Mouse (Mus musculus): Measurements from ENCODE around the gene Elovl7. TPM values are rescaled to one million over a fixed set of nuclear protein-coding genes. Genes with fewer than 3 reads are reported as not detected.

Gene Elovl7
- polyA plus RNA-seq, 1 experiment, result not detected

GRCm38 (mm10) chr13:108265394-108265793 is 51.2 kb downstream of the Elovl7 start:
- H3K27ac ChIP-seq (ENCODE audit: insufficient read depth, low read depth, low read length), result no peak overlapping the region
- H3K4me3 ChIP-seq (ENCODE audit: insufficient read depth, low read depth, low read length), result no peak overlapping the region
- H3K4me1 ChIP-seq (ENCODE audit: control insufficient read depth, insufficient read depth, low read length), result no peaks in the 10 kb centered on the region
- 62% methylated on average over 4 of the region's 4 CpGs for WGBS
- TF ChIP-seq CTCF (IDR thresholded peaks at IDR 0.05; ENCODE audit: insufficient read depth, low read depth, low read length), result no peak
- TF ChIP-seq POLR2A (IDR thresholded peaks at IDR 0.05; ENCODE audit: insufficient read depth, low read depth, low read length), result no peak

GRCm38 (mm10) chr13:108267841-108268634 is 53.8 kb downstream of the Elovl7 start:
- no peak overlapping the region for H3K4me3 ChIP-seq (ENCODE audit: insufficient read depth, low read depth, low read length)
- WGBS, result 93% methylated on average over 9 of the region's 9 CpGs
- TF ChIP-seq CTCF (IDR thresholded peaks at IDR 0.05; ENCODE audit: insufficient read depth, low read depth, low read length) (no peak), POLR2A (IDR thresholded peaks at IDR 0.05; ENCODE audit: insufficient read depth, low read depth, low read length) (no peak)
- no peak overlapping the region for H3K27ac ChIP-seq (ENCODE audit: insufficient read depth, low read depth, low read length)
- H3K4me1 ChIP-seq (ENCODE audit: control insufficient read depth, insufficient read depth, low read length), result no peaks in the 10 kb centered on the region

DNA sequence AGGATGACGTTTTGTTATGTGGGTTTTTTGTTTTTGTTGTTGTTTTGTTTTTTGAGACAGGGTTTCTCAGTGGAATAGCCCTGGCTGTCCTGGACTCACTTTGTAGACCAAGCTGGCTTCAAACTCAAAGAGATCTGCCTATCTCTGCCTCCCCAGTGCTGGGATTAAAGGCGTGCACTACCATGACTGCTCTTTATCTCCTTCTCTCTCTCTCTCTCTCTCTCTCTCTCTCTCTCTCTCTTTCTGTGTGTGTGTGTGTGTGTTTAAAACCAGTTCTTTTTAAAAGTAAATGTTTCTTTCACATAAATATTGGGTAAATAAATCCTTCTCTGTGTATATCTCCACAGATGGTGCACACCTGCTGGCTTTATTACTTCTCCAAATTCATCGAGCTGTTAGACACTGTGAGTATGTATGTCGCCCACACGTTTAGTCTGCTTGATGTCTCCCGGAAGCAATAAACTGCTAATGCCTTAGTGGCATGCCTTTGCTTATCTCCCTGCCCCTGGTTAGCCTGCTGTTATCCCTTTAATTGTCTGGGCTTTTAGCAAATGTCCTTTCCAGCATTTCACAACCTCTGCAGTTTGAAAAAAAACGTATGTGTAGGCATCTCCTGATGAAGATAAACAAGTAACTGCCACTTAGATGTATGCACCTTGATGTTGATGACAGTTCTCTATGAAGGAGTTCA is 57.4 kb downstream of the Elovl7 start:
- no peak for TF ChIP-seq CTCF (IDR thresholded peaks at IDR 0.05; ENCODE audit: insufficient read depth, low read depth, low read length)
- TF ChIP-seq POLR2A (IDR thresholded peaks at IDR 0.05; ENCODE audit: insufficient read depth, low read depth, low read length), result no peak
- no peaks in the 10 kb centered on the region for H3K4me1 ChIP-seq (ENCODE audit: control insufficient read depth, insufficient read depth, low read length)
- WGBS, result 70% methylated on average over 7 of the region's 7 CpGs
- H3K4me3 ChIP-seq (ENCODE audit: insufficient read depth, low read depth, low read length), result no peak overlapping the region
- H3K27ac ChIP-seq (ENCODE audit: insufficient read depth, low read depth, low read length), result no peak overlapping the region

DNA sequence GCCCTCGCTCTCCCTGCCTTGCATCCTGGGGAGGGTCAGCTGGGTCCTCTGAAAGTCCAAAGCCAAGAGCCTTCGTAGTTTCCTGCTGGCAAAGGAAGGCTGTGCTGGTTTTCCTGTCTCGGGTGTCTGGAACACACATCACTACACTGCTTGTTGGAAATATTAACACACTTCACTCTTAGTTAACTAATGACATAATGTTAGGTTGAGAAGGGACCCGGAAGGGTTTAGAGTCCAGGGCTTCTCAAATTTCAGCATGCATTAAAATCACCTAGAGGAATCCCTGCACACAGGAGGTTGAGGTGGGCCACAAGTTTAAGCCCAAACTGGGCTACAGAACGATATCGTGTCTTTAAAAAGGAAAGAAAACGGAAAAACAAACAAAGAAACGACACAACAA is 58.1 kb downstream of the Elovl7 start:
- Histone ChIP-seq H3K27ac (ENCODE audit: insufficient read depth, low read depth, low read length) (no peak overlapping the region), H3K4me1 (ENCODE audit: control insufficient read depth, insufficient read depth, low read length) (no peaks in the 10 kb centered on the region), H3K4me3 (ENCODE audit: insufficient read depth, low read depth, low read length) (no peak overlapping the region)
- TF ChIP-seq CTCF (IDR thresholded peaks at IDR 0.05; ENCODE audit: insufficient read depth, low read depth, low read length) (no peak), POLR2A (IDR thresholded peaks at IDR 0.05; ENCODE audit: insufficient read depth, low read depth, low read length) (no peak)
- WGBS, result 80% methylated on average over 8 of the region's 8 CpGs

DNA sequence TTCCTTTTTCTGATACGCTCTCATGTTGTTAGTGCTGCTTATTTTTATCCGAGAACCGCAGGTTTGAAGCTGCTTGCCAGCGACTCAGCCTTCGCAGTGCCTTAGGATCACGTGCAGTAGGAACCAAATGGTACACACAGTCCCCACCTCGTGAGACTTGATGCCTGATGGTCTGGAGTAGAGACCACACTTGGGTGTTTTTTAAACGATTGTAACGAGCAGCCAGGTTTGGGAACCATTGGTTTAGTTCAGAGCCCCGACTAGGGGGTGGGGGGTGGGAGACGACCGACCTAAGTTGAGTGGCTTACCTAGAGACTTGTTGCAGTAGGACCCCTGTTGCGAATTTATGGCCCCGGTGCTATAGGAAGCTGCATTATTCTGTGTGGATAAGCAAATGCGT is 58.8 kb downstream of the Elovl7 start:
- Histone ChIP-seq H3K4me1 (ENCODE audit: control insufficient read depth, insufficient read depth, low read length) (no peaks in the 10 kb centered on the region), H3K27ac (ENCODE audit: insufficient read depth, low read depth, low read length) (no peak overlapping the region), H3K4me3 (ENCODE audit: insufficient read depth, low read depth, low read length) (no peak overlapping the region)
- WGBS, result 35% methylated on average over 15 of the region's 15 CpGs
- TF ChIP-seq CTCF (IDR thresholded peaks at IDR 0.05; ENCODE audit: insufficient read depth, low read depth, low read length) (no peak), POLR2A (IDR thresholded peaks at IDR 0.05; ENCODE audit: insufficient read depth, low read depth, low read length) (no peak)

DNA sequence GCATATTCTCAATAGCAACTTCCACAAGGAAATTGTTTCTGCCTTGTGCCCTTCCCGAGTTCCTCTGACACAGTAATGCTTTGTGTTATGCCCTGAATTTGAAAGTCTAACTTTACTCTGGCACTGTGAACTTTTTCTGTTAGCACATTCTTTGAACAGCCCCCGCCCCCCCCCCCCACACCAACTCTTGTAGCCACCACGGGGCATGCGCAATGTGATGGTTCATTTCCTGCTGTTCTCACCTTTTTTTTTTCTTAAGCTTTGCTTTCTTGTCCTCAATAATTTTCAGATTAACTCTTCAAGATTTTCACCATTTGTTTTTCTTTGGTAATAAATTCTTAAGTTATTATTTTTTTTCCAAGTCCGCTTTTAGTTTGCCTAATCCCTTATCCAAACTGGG is 59.3 kb downstream of the Elovl7 start:
- no peak for TF ChIP-seq CTCF (IDR thresholded peaks at IDR 0.05; ENCODE audit: insufficient read depth, low read depth, low read length)
- TF ChIP-seq POLR2A (IDR thresholded peaks at IDR 0.05; ENCODE audit: insufficient read depth, low read depth, low read length), result no peak
- no peak overlapping the region for H3K27ac ChIP-seq (ENCODE audit: insufficient read depth, low read depth, low read length)
- WGBS, result 41% methylated on average over 5 of the region's 5 CpGs
- H3K4me1 ChIP-seq (ENCODE audit: control insufficient read depth, insufficient read depth, low read length), result no peaks in the 10 kb centered on the region
- H3K4me3 ChIP-seq (ENCODE audit: insufficient read depth, low read depth, low read length), result no peak overlapping the region

DNA sequence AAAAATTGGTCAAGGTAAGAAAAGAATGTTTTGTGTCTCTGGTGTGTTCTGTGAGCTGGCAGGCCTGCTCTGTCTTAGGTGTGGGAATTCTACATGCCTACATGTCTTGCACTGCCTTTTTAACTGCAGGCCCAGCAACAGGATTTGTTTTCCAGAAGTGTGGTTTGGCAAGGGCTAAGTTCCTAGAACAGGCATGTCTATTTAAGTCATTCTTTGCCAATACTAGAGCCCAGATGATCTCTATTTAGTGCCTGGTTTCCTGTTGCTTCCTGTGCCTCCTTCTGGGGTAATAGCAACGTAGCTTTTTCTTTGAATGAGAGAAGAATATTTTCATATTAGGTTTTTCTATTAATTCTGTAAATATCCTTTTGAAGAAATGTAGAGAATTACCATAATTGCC is 62.4 kb downstream of the Elovl7 start:
- Histone ChIP-seq H3K27ac (ENCODE audit: insufficient read depth, low read depth, low read length) (no peak overlapping the region), H3K4me1 (ENCODE audit: control insufficient read depth, insufficient read depth, low read length) (no peaks in the 10 kb centered on the region), H3K4me3 (ENCODE audit: insufficient read depth, low read depth, low read length) (no peak overlapping the region)
- TF ChIP-seq POLR2A (IDR thresholded peaks at IDR 0.05; ENCODE audit: insufficient read depth, low read depth, low read length) (no peak), CTCF (IDR thresholded peaks at IDR 0.05; ENCODE audit: insufficient read depth, low read depth, low read length) (no peak)
- 73% methylated on average over 1 of the region's 1 CpGs for WGBS

- WGBS, result 90% methylated on average over 7 of the region's 7 CpGs
- H3K4me3 ChIP-seq (ENCODE audit: insufficient read depth, low read depth, low read length), result no peak overlapping the region
- no peaks in the 10 kb centered on the region for H3K4me1 ChIP-seq (ENCODE audit: control insufficient read depth, insufficient read depth, low read length)
- no peak for TF ChIP-seq CTCF (IDR thresholded peaks at IDR 0.05; ENCODE audit: insufficient read depth, low read depth, low read length)
- no peak for TF ChIP-seq POLR2A (IDR thresholded peaks at IDR 0.05; ENCODE audit: insufficient read depth, low read depth, low read length)
- no peak overlapping the region for H3K27ac ChIP-seq (ENCODE audit: insufficient read depth, low read depth, low read length)
Measured at GRCm38 (mm10) chr13:108277320-108277719, 63.1 kb downstream of the Elovl7 start.

- Histone ChIP-seq H3K4me3 (ENCODE audit: insufficient read depth, low read depth, low read length) (no peak overlapping the region), H3K4me1 (ENCODE audit: control insufficient read depth, insufficient read depth, low read length) (no peaks in the 10 kb centered on the region), H3K27ac (ENCODE audit: insufficient read depth, low read depth, low read length) (no peak overlapping the region)
- no peak for TF ChIP-seq POLR2A (IDR thresholded peaks at IDR 0.05; ENCODE audit: insufficient read depth, low read depth, low read length)
- no peak for TF ChIP-seq CTCF (IDR thresholded peaks at IDR 0.05; ENCODE audit: insufficient read depth, low read depth, low read length)
- 66% methylated on average over 6 of the region's 6 CpGs for WGBS
Measured at GRCm38 (mm10) chr13:108278592-108278991, 64.4 kb downstream of the Elovl7 start.

Data from olfactory bulb, adult 2 months (tissue).